Mouse (Mus musculus) embryonic stem cell, embryonic (primary cell): ENCODE data around the gene Dmpk.

ENCODE experiments used
- CTCF ChIA-PET, 4 experiments: fragments of 300-600 bp in 2 of 4; fragments of 350-600 bp in 2 of 4; sonication (Branson Sonifier 250); formaldehyde crosslinking; loops; one replicate each; lab custom pipeline; 2022; ENCODE audit warnings: inconsistent platforms in 2 of 4; lab: Charles Lee
- POLR2A ChIA-PET, 4 experiments: fragments of 300-600 bp in 2 of 4; fragments of 350-600 bp in 2 of 4; sonication (Branson Sonifier 250); formaldehyde crosslinking; loops; one replicate each; lab custom pipeline; 2022; ENCODE audit warnings: antibody characterized with exemption in 4 of 4, inconsistent platforms in 1 of 4; lab: Charles Lee

Gene Dmpk

DNA sequence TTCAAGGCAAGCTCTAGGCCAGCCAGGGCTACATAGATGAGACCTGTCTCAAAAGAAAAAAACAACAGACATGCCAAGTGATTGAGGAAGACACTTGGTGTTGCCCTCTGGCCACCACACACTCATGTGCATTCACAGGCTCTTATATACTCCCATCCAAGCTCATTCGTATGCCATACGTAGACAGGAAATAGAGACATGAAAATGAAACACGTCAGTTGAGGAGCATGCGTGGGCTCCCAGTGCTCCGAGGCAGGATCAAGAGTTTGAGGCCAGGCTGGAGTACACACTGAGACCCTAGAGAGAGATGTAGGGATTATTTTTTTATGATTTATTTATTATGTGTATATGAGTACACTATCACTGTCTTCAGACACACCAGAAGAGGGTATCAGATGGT lies 45.7 kb downstream of the Dmpk start:
- POLR2A ChIA-PET, result interaction anchor here in 2 of 4 experiments (1.0 to 6.7 kb wide), 4 partner anchors 9 to 46 kb away, joined by 3 to 32 read pairs (median 15); partner anchors contain the start of genes Fbxo46 (in 2 of the 2), Eml2 (in 1 of the 2) and Gm4969 (in 1 of the 2)

DNA sequence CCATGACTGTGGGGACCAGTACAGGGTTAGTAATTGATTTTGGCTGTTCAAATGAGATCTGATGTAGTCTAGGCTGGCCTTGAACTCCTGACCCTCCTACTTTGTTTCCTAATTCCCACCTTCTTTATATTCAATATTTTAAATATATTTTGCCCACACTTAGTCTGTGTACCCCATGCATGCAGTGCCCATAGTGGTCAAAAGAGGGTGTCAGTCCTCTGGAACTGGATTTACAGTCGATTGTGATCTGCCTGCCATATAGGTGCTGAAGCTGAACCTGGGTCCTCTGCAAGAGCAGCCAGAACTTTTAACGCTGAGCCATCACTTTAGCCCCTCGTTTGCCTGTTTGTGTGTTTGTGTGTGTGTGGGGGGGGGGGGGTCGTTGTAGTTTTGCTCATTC lies 47.0 kb downstream of the Dmpk start:
- CTCF ChIA-PET, result interaction anchor here in 3 of 4 experiments (0.6 to 2.7 kb wide), 9 partner anchors 10 to 685 kb away, joined by 3 to 10 read pairs (median 3); partner anchors contain the start of genes Fbxo46 (in 1 of the 3), Foxa3 (in 1 of the 3) and Gipr (in 1 of the 3)
- POLR2A ChIA-PET, result interaction anchor here in 3 of 4 experiments (0.6 to 6.7 kb wide), 8 partner anchors 9 to 477 kb away, joined by 3 to 32 read pairs (median 5); partner anchors contain the start of genes Fbxo46 (in 2 of the 3) and Gm4969 (in 1 of the 3)

More for the DNA sequence above, 45.7 kb downstream of the Dmpk start:
- CTCF ChIA-PET, result interaction anchor here in 1 of 4 experiments (1.3 to 2.0 kb wide), 2 partner anchors 10 to 106 kb away, joined by 3 to 8 read pairs; partner anchors contain the start of genes Fbxo46 and Foxa3

DNA sequence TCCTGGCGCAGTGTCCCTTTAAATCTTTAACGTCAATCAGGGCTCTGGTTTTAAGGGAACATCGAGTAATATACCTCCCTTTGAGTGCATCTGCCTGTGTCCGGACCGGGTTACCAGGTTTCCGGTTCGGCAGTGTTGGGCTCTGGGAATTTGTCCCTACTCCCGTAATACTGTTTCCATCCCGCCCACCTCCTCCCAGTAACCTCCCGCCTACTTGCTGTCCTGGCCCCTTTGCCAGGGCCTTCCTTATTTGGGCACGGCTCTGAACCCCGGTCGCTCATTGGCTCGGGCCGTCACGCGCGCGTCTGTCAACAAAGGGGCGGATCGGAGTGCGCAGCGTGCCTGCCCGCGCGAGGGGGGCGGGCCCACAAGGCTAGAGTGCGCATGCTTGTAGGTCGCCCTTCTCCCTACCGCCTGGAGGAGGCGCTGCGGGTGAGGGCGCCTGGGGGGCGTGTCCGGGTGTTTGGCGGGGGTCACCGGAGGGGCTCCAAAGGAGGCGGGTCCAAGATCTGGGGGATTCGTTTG lies 47.7 kb downstream of the Dmpk start:
- ChIA-PET CTCF (interaction anchor here in 3 of 4 experiments (0.6 to 2.7 kb wide), 10 partner anchors 11 to 684 kb away, joined by 3 to 10 read pairs (median 3); partner anchors contain the start of genes Fbxo46 (in 1 of the 3) and Gipr (in 1 of the 3)), POLR2A (interaction anchor here in 3 of 4 experiments (0.7 to 6.7 kb wide), 14 partner anchors 9 to 556 kb away, joined by 3 to 32 read pairs (median 4); partner anchors contain the start of genes Fbxo46 (in 3 of the 3) and Gm4969 (in 1 of the 3))

DNA sequence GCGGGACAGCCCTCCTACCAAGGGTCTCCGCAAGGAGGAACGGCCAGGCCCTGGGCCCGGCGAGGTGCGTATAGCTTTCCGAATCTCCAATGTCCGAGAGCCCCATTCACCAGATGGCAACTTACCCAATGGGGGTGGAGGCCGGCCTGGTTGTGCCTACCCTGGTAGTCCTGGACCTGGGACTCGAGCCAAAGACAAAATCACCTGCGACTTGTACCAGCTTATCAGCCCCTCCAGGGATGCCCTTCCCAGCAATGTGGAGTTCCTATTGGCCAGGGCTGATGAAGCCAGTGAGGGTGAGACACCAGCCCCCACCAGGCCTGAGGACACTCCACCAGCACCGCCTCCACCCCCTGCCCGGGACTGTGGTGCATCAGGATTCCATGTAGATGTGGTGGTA lies 52.5 kb downstream of the Dmpk start:
- ChIA-PET POLR2A (interaction anchor here in 2 of 4 experiments (0.6 to 4.9 kb wide), 7 partner anchors 11 to 143 kb away, joined by 3 to 35 read pairs (median 3); partner anchors contain the start of genes Qpctl (in 2 of the 2) and Snrpd2 (in 1 of the 2)), CTCF (interaction anchor here in 3 of 4 experiments (0.5 to 2.1 kb wide), 18 partner anchors 9 to 263 kb away, joined by 3 to 8 read pairs (median 4); partner anchors contain the start of genes Eml2 (in 1 of the 3) and Qpctl (in 1 of the 3))

DNA sequence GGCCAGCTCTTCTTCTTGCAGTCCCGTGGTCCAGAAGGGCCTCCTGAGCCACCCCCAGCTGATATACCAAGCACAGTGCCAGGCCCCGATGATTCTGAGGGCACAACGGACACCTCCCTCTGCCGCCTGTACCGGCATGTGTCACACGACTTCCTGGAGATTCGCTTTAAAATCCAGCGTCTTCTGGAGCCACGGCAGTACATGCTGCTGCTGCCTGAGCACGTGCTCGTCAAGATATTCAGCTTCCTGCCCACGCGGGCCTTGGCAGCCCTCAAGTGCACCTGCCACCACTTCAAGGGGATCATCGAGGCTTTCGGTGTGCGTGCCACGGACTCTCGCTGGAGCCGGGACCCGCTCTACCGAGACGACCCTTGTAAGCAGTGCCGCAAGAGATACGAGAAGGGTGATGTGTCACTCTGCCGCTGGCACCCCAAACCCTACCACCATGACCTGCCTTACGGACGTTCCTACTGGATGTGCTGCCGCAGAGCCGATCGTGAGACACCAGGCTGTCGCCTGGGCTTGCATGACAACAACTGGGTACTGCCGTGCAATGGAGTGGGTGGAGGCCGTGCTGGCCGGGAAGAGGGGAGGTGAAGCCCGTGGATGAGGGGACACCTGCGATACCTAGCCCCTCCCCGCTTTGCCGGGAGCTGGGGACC lies 53.2 kb downstream of the Dmpk start:
- CTCF ChIA-PET, result interaction anchor here (0.5 to 2.1 kb wide), 30 partner anchors 9 to 791 kb away, joined by 3 to 20 read pairs (median 4); partner anchors contain the start of genes Cd3eap (in 1 of the 4), Eml2 (in 1 of the 4), Fbxo46 (in 1 of the 4) and Ppm1n (in 1 of the 4)
- POLR2A ChIA-PET, result interaction anchor here in 3 of 4 experiments (0.7 to 4.9 kb wide), 9 partner anchors 10 to 102 kb away, joined by 3 to 35 read pairs (median 4); partner anchors contain the start of genes Qpctl (in 2 of the 3) and Snrpd2 (in 1 of the 3)

DNA sequence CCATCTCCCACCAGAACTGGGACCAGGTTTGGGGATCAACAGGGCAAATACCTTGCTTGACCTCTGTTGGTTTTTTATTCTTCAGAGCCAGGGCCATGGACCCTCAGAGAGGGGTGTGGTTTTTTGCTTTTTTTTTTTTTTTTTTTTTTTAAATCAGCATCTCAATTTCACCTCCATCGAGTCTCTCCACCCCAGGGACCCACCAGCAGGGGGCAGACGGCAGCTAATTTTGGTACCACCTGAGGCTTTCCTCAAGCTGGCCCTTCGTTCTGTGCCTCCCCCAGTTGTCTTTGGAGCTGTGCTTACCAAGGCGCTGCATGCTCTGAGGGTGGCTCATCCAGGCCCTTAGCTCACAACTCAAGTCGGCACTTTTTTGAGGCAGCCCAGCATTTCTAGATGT lies 53.7 kb downstream of the Dmpk start:
- ChIA-PET CTCF (interaction anchor here (0.6 to 1.9 kb wide), 59 partner anchors 8 to 790 kb away, joined by 3 to 20 read pairs (median 4); partner anchors contain the start of genes Fbxo46 (in 2 of the 4), Cd3eap (in 1 of the 4), Eml2 (in 1 of the 4) and Gm4969 (in 1 of the 4)), POLR2A (interaction anchor here (0.6 to 4.9 kb wide), 18 partner anchors 10 to 807 kb away, joined by 3 to 35 read pairs (median 4); partner anchors contain the start of genes Qpctl (in 2 of the 4) and Snrpd2 (in 1 of the 4))
